Mouse (Mus musculus) ES-E14 (cell line): ENCODE measurements at regions not wholly inside any gene's neighbourhood (a gene's known extent, or its start where the extent isn't known, plus 50 kb on each side); places are given as distances from the start of the nearest gene placed in this dataset.

Experiments
- DNase-seq: peaks from one replicate; pipeline ENCODE4 v3.0.0-alpha.2; 2013; ENCODE audit warnings: low read depth, low spot score
- H3K27ac ChIP-seq: 2 replicates; pipeline ENCODE4 v1.5.1; 2012; ENCODE audit warnings: low read depth, mild to moderate bottlenecking, low read length, moderate library complexity, mixed read lengths; ENCODE audit not compliant: poor library complexity, insufficient read depth, severe bottlenecking
- H3K36me3 ChIP-seq: 2 replicates; pipeline ENCODE4 v1.6.1; 2012; ENCODE audit warnings: mild to moderate bottlenecking, low read length, moderate library complexity, mixed read lengths; ENCODE audit not compliant: control insufficient read depth, poor library complexity, insufficient read depth, severe bottlenecking
- H3K4me1 ChIP-seq, 2 experiments: fragments of 150-350 bp in 1 of 2; sonication (generic) in 1 of 2; 2 replicates each; pipeline ENCODE4 v1.6.1; 2012; ENCODE audit warnings: low read length in 2 of 2, mild to moderate bottlenecking in 1 of 2, mixed read lengths in 1 of 2; ENCODE audit not compliant: control insufficient read depth in 2 of 2, insufficient read depth in 2 of 2, poor library complexity in 1 of 2
- H3K4me3 ChIP-seq, 2 experiments: fragments of 150-350 bp in 1 of 2; sonication (generic) in 1 of 2; 2 replicates each; pipeline ENCODE4 v1.5.1; 2012; ENCODE audit warnings: low read length in 2 of 2, low read depth in 1 of 2, mild to moderate bottlenecking in 1 of 2, mixed read lengths in 1 of 2; ENCODE audit not compliant: insufficient read depth in 1 of 2, poor library complexity in 1 of 2, severe bottlenecking in 1 of 2
- H3K9ac ChIP-seq: 2 replicates; pipeline ENCODE4 v1.6.1; 2012; ENCODE audit warnings: low read depth, mild to moderate bottlenecking, low read length, mixed read lengths; ENCODE audit not compliant: poor library complexity, insufficient read depth, severe bottlenecking
- H3K9me3 ChIP-seq: fragments of 150-350 bp; sonication (generic); 2 replicates; pipeline ENCODE4 v1.6.1; 2012; ENCODE audit warnings: low read depth, mild to moderate bottlenecking, low read length; ENCODE audit not compliant: control insufficient read depth, insufficient read depth
- CHD2 ChIP-seq: IDR thresholded peaks from 2 replicates; pipeline ENCODE4 v1.6.1; 2014; ENCODE audit warnings: mild to moderate bottlenecking, low read depth, low read length, inconsistent platforms
- HCFC1 ChIP-seq: IDR thresholded peaks from 2 replicates; pipeline ENCODE4 v1.6.1; 2012; ENCODE audit warnings: low read length, inconsistent platforms, borderline replicate concordance; ENCODE audit not compliant: insufficient read depth
- MAFK ChIP-seq: IDR thresholded peaks from 2 replicates; pipeline ENCODE4 v1.6.1; 2014; ENCODE audit warnings: mild to moderate bottlenecking, low read depth, low read length, inconsistent platforms; ENCODE audit not compliant: insufficient read depth
- ZC3H11A ChIP-seq: IDR thresholded peaks from 2 replicates; pipeline ENCODE4 v1.6.1; 2012; ENCODE audit warnings: low read depth, mild to moderate bottlenecking, inconsistent platforms, low read length, borderline replicate concordance
- ZNF384 ChIP-seq: IDR thresholded peaks from 2 replicates; pipeline ENCODE4 v1.6.1; 2012; ENCODE audit warnings: low read depth, low read length, inconsistent platforms
- in situ Hi-C, 2 experiments: fragments of 600-800 bp; cut with MboI; formaldehyde crosslinking; loops; one replicate each; pipeline ENCODE4 v1.15.1; 2025; ENCODE audit warnings: low sequenced_read_pairs in 2 of 2, inconsistent platforms in 1 of 2; ENCODE audit not compliant: unreplicated experiment in 2 of 2

GRCm38 (mm10) chr17:88318936-88319335 is 121.6 kb upstream of the Foxn2 start:
- TF ChIP-seq ZC3H11A (no peak), ZNF384 (no peak), MAFK (no peak), CHD2 (no peak), HCFC1 (no peak)

GRCm38 (mm10) chr17:88320686-88321085 is 119.8 kb upstream of the Foxn2 start:
- in situ Hi-C loops, result no loop called here
- DNase-seq, result no peak
- Histone ChIP-seq H3K4me1 (peaks cover 4 to 11% of the 10 kb centered on the region in 2 experiments; a peak in 1 of 4 replicates), H3K36me3 (no peaks in the 10 kb centered on the region), H3K27ac (no peak overlapping the region), H3K9me3 (no peaks in the 10 kb centered on the region), H3K9ac (no peak overlapping the region), H3K4me3 (no peak overlapping the region)
- no peak for TF ChIP-seq MAFK

More at GRCm38 (mm10) chr17:88318936-88319335, 121.6 kb upstream of the Foxn2 start:
- Histone ChIP-seq H3K4me1 (peaks cover 2 to 6% of the 10 kb centered on the region in 2 experiments; a peak in 1 of 4 replicates), H3K9ac (no peak overlapping the region), H3K9me3 (no peaks in the 10 kb centered on the region), H3K27ac (no peak overlapping the region), H3K36me3 (no peaks in the 10 kb centered on the region), H3K4me3 (no peak overlapping the region)
- in situ Hi-C loops, result no loop called here
- no peak for DNase-seq

- Histone ChIP-seq H3K9me3 (no peaks in the 10 kb centered on the region), H3K4me3 (no peak overlapping the region), H3K9ac (no peak overlapping the region; the same call in 1 of the 2 replicates), H3K27ac (no peak overlapping the region), H3K4me1 (peaks cover 9 to 16% of the 10 kb centered on the region in 2 experiments), H3K36me3 (no peaks in the 10 kb centered on the region)
- TF ChIP-seq ZNF384, result no peak
- TF ChIP-seq CHD2, result no peak
- no peak for TF ChIP-seq ZC3H11A
- TF ChIP-seq MAFK, result no peak
- no peak for TF ChIP-seq HCFC1
- no peak for DNase-seq
- in situ Hi-C loops, result no loop called here
These were observed 115.1 kb upstream of the Foxn2 start for GRCm38 (mm10) chr17:88325326-88325909.

GRCm38 (mm10) chr17:88325910-88326739 is 114.4 kb upstream of the Foxn2 start:
- in situ Hi-C loops, result no loop called here
- Histone ChIP-seq H3K36me3 (no peaks in the 10 kb centered on the region), H3K4me3 (no peak overlapping the region), H3K27ac (peak overlapping the region; percentile 25; the same call in 1 of the 2 replicates), H3K4me1 (peaks cover 9 to 16% of the 10 kb centered on the region in 2 experiments), H3K9ac (no peak overlapping the region), H3K9me3 (no peaks in the 10 kb centered on the region)
- DNase-seq, result no peak
- TF ChIP-seq HCFC1 (no peak), CHD2 (0 out of 2 replicates have a peak, but pooled peaks have one; percentile 23)
